Mouse (Mus musculus): ENCODE results near the gene Esrra. TPM values are rescaled to one million over a fixed set of nuclear protein-coding genes. Genes with fewer than 3 reads are reported as not detected.

Gene Esrra
- polyA plus RNA-seq, 1 experiment = 13.6 TPM

GRCm38 (mm10) chr19:6875834-6876233 lies 45.8 kb downstream of the Esrra start:
- Histone ChIP-seq H3K27me3 (ENCODE audit: control insufficient read depth, insufficient read depth, low read length, poor library complexity, severe bottlenecking) (no peaks in the 10 kb centered on the region), H3K9me3 (replicated peaks; ENCODE audit: control insufficient read depth, insufficient read depth, low read length, poor library complexity, severe bottlenecking) (no peaks in the 10 kb centered on the region), H3K27ac (ENCODE audit: insufficient read depth, low read length) (no peak overlapping the region), H3K4me3 (ENCODE audit: low read depth, low read length) (no peak overlapping the region), H3K9ac (ENCODE audit: low read depth, poor library complexity, severe bottlenecking) (no peak overlapping the region), H3K36me3 (ENCODE audit: control insufficient read depth, insufficient read depth, low read length, poor library complexity, severe bottlenecking) (no peaks in the 10 kb centered on the region), H3K4me1 (ENCODE audit: control insufficient read depth, insufficient read depth, low read length) (no peaks in the 10 kb centered on the region)
- no peak for TF ChIP-seq CTCF (IDR thresholded peaks at IDR 0.05; ENCODE audit: low read depth, low read length)
- no peak for TF ChIP-seq POLR2A (IDR thresholded peaks at IDR 0.05; ENCODE audit: insufficient read depth, low read length)
- no peak for TF ChIP-seq EP300 (IDR thresholded peaks at IDR 0.05; ENCODE audit: insufficient read depth, low read depth, low read length)

- no peak overlapping the region for H3K9ac ChIP-seq (ENCODE audit: low read depth, poor library complexity, severe bottlenecking)
- no peaks in the 10 kb centered on the region for H3K9me3 ChIP-seq (replicated peaks; ENCODE audit: control insufficient read depth, insufficient read depth, low read length, poor library complexity, severe bottlenecking)
- H3K36me3 ChIP-seq (ENCODE audit: control insufficient read depth, insufficient read depth, low read length, poor library complexity, severe bottlenecking) = no peaks in the 10 kb centered on the region
Measured at GRCm38 (mm10) chr19:6874257-6874656, 47.4 kb downstream of the Esrra start.

GRCm38 (mm10) chr19:6872701-6873100 lies 48.9 kb downstream of the Esrra start:
- Histone ChIP-seq H3K36me3 (ENCODE audit: control insufficient read depth, insufficient read depth, low read length, poor library complexity, severe bottlenecking) (no peaks in the 10 kb centered on the region), H3K27ac (ENCODE audit: insufficient read depth, low read length) (no peak overlapping the region), H3K4me1 (ENCODE audit: control insufficient read depth, insufficient read depth, low read length) (no peaks in the 10 kb centered on the region), H3K9me3 (replicated peaks; ENCODE audit: control insufficient read depth, insufficient read depth, low read length, poor library complexity, severe bottlenecking) (no peaks in the 10 kb centered on the region), H3K4me3 (ENCODE audit: low read depth, low read length) (no peak overlapping the region), H3K27me3 (ENCODE audit: control insufficient read depth, insufficient read depth, low read length, poor library complexity, severe bottlenecking) (no peaks in the 10 kb centered on the region), H3K9ac (ENCODE audit: low read depth, poor library complexity, severe bottlenecking) (no peak overlapping the region)
- TF ChIP-seq EP300 (IDR thresholded peaks at IDR 0.05; ENCODE audit: insufficient read depth, low read depth, low read length) = no peak
- TF ChIP-seq CTCF (IDR thresholded peaks at IDR 0.05; ENCODE audit: low read depth, low read length) = no peak
- no peak for TF ChIP-seq POLR2A (IDR thresholded peaks at IDR 0.05; ENCODE audit: insufficient read depth, low read length)

More at GRCm38 (mm10) chr19:6874257-6874656, 47.4 kb downstream of the Esrra start:
- no peak overlapping the region for H3K4me3 ChIP-seq (ENCODE audit: low read depth, low read length)
- no peaks in the 10 kb centered on the region for H3K27me3 ChIP-seq (ENCODE audit: control insufficient read depth, insufficient read depth, low read length, poor library complexity, severe bottlenecking)
- H3K27ac ChIP-seq (ENCODE audit: insufficient read depth, low read length) = no peak overlapping the region
- no peaks in the 10 kb centered on the region for H3K4me1 ChIP-seq (ENCODE audit: control insufficient read depth, insufficient read depth, low read length)
- TF ChIP-seq CTCF (IDR thresholded peaks at IDR 0.05; ENCODE audit: low read depth, low read length) = no peak
- no peak for TF ChIP-seq EP300 (IDR thresholded peaks at IDR 0.05; ENCODE audit: insufficient read depth, low read depth, low read length)
- TF ChIP-seq POLR2A (IDR thresholded peaks at IDR 0.05; ENCODE audit: insufficient read depth, low read length) = no peak

- H3K27ac ChIP-seq (ENCODE audit: insufficient read depth, low read length) = no peak overlapping the region
- H3K27me3 ChIP-seq (ENCODE audit: control insufficient read depth, insufficient read depth, low read length, poor library complexity, severe bottlenecking) = no peaks in the 10 kb centered on the region
- H3K4me3 ChIP-seq (ENCODE audit: low read depth, low read length) = no peak overlapping the region
- no peaks in the 10 kb centered on the region for H3K36me3 ChIP-seq (ENCODE audit: control insufficient read depth, insufficient read depth, low read length, poor library complexity, severe bottlenecking)
- no peaks in the 10 kb centered on the region for H3K4me1 ChIP-seq (ENCODE audit: control insufficient read depth, insufficient read depth, low read length)
- TF ChIP-seq POLR2A (IDR thresholded peaks at IDR 0.05; ENCODE audit: insufficient read depth, low read length) (no peak), CTCF (IDR thresholded peaks at IDR 0.05; ENCODE audit: low read depth, low read length) (peak; percentile 36), EP300 (IDR thresholded peaks at IDR 0.05; ENCODE audit: insufficient read depth, low read depth, low read length) (no peak)
- H3K9me3 ChIP-seq (replicated peaks; ENCODE audit: control insufficient read depth, insufficient read depth, low read length, poor library complexity, severe bottlenecking) = no peaks in the 10 kb centered on the region
- H3K9ac ChIP-seq (ENCODE audit: low read depth, poor library complexity, severe bottlenecking) = no peak overlapping the region
Measured at GRCm38 (mm10) chr19:6871574-6872271, 49.9 kb downstream of the Esrra start.

- peaks cover 2% of the 10 kb centered on the region for H3K4me1 ChIP-seq (ENCODE audit: control insufficient read depth, insufficient read depth, low read length)
- H3K4me3 ChIP-seq (ENCODE audit: low read depth, low read length) = no peak overlapping the region
- peaks cover 6% of the 10 kb centered on the region for H3K9me3 ChIP-seq (replicated peaks; ENCODE audit: control insufficient read depth, insufficient read depth, low read length, poor library complexity, severe bottlenecking)
- TF ChIP-seq EP300 (IDR thresholded peaks at IDR 0.05; ENCODE audit: insufficient read depth, low read depth, low read length) (no peak), CTCF (IDR thresholded peaks at IDR 0.05; ENCODE audit: low read depth, low read length) (no peak), POLR2A (IDR thresholded peaks at IDR 0.05; ENCODE audit: insufficient read depth, low read length) (no peak)
- H3K27ac ChIP-seq (ENCODE audit: insufficient read depth, low read length) = no peak overlapping the region
- no peaks in the 10 kb centered on the region for H3K27me3 ChIP-seq (ENCODE audit: control insufficient read depth, insufficient read depth, low read length, poor library complexity, severe bottlenecking)
- H3K36me3 ChIP-seq (ENCODE audit: control insufficient read depth, insufficient read depth, low read length, poor library complexity, severe bottlenecking) = no peaks in the 10 kb centered on the region
- no peak overlapping the region for H3K9ac ChIP-seq (ENCODE audit: low read depth, poor library complexity, severe bottlenecking)
Measured at GRCm38 (mm10) chr19:6869355-6869754, 52.3 kb downstream of the Esrra start.

- Histone ChIP-seq H3K27ac (ENCODE audit: insufficient read depth, low read length) (no peak overlapping the region), H3K4me3 (ENCODE audit: low read depth, low read length) (no peak overlapping the region), H3K9ac (ENCODE audit: low read depth, poor library complexity, severe bottlenecking) (no peak overlapping the region), H3K9me3 (replicated peaks; ENCODE audit: control insufficient read depth, insufficient read depth, low read length, poor library complexity, severe bottlenecking) (peaks cover 10% of the 10 kb centered on the region), H3K36me3 (ENCODE audit: control insufficient read depth, insufficient read depth, low read length, poor library complexity, severe bottlenecking) (no peaks in the 10 kb centered on the region), H3K27me3 (ENCODE audit: control insufficient read depth, insufficient read depth, low read length, poor library complexity, severe bottlenecking) (no peaks in the 10 kb centered on the region), H3K4me1 (ENCODE audit: control insufficient read depth, insufficient read depth, low read length) (peaks cover 2% of the 10 kb centered on the region)
- TF ChIP-seq EP300 (IDR thresholded peaks at IDR 0.05; ENCODE audit: insufficient read depth, low read depth, low read length) = no peak
- TF ChIP-seq POLR2A (IDR thresholded peaks at IDR 0.05; ENCODE audit: insufficient read depth, low read length) = no peak
- TF ChIP-seq CTCF (IDR thresholded peaks at IDR 0.05; ENCODE audit: low read depth, low read length) = no peak
Measured at GRCm38 (mm10) chr19:6861451-6861850, 60.2 kb downstream of the Esrra start.

Other genes with a start within 250 kb of the Esrra start
- 4.5 and 5.2 TPM in 2 replicates for gene Rps6ka4, start 81.2 kb downstream of the Esrra start, polyA plus RNA-seq (2011; ENCODE audit: insufficient read depth, insufficient read length, low read depth, missing spikeins)
- gene Ccdc88b, start 63.6 kb downstream of the Esrra start, polyA plus RNA-seq (2011; ENCODE audit: insufficient read depth, insufficient read length, low read depth, missing spikeins) = 1.1 and 1.9 TPM in 2 replicates
- gene Trmt112, start 12.1 kb downstream of the Esrra start, polyA plus RNA-seq (2011; ENCODE audit: insufficient read depth, insufficient read length, low read depth, missing spikeins) = 109 and 112 TPM in 2 replicates
- gene Prdx5, start 11.7 kb downstream of the Esrra start, polyA plus RNA-seq (2011; ENCODE audit: insufficient read depth, insufficient read length, low read depth, missing spikeins) = 56.4 and 66.9 TPM in 2 replicates
- gene Catsperz, start 3.6 kb upstream of the Esrra start, polyA plus RNA-seq (2011; ENCODE audit: insufficient read depth, insufficient read length, low read depth, missing spikeins) = 1.4 and 1.8 TPM in 2 replicates
- gene Kcnk4, start 12.7 kb upstream of the Esrra start, polyA plus RNA-seq (2011; ENCODE audit: insufficient read depth, insufficient read length, low read depth, missing spikeins) = 1.5 TPM in 1 of 2 replicates, not detected in the other
- gene Bad, start 20.0 kb upstream of the Esrra start, polyA plus RNA-seq (2011; ENCODE audit: insufficient read depth, insufficient read length, low read depth, missing spikeins) = 14.6 and 16.2 TPM in 2 replicates
- 9.0 and 12.8 TPM in 2 replicates for gene Gpr137, start 20.7 kb upstream of the Esrra start, polyA plus RNA-seq (2011; ENCODE audit: insufficient read depth, insufficient read length, low read depth, missing spikeins)
- gene Ppp1r14b, start 53.2 kb upstream of the Esrra start, polyA plus RNA-seq (2011; ENCODE audit: insufficient read depth, insufficient read length, low read depth, missing spikeins) = 151 and 166 TPM in 2 replicates
- gene Plcb3, start 54.7 kb upstream of the Esrra start, polyA plus RNA-seq (2011; ENCODE audit: insufficient read depth, insufficient read length, low read depth, missing spikeins) = 42.4 and 45.6 TPM in 2 replicates
- gene Fkbp2, start 58.7 kb upstream of the Esrra start, polyA plus RNA-seq (2011; ENCODE audit: insufficient read depth, insufficient read length, low read depth, missing spikeins) = 40.4 and 45.5 TPM in 2 replicates
- gene Vegfb, start 65.8 kb upstream of the Esrra start, polyA plus RNA-seq (2011; ENCODE audit: insufficient read depth, insufficient read length, low read depth, missing spikeins) = 44.7 and 49.1 TPM in 2 replicates
- gene Dnajc4, start 70.8 kb upstream of the Esrra start, polyA plus RNA-seq (2011; ENCODE audit: insufficient read depth, insufficient read length, low read depth, missing spikeins) = 14.8 and 15.8 TPM in 2 replicates
- gene Nudt22, start 74.3 kb upstream of the Esrra start, polyA plus RNA-seq (2011; ENCODE audit: insufficient read depth, insufficient read length, low read depth, missing spikeins) = 6.8 and 7.7 TPM in 2 replicates
- 7.3 and 8.4 TPM in 2 replicates for gene Trpt1, start 74.3 kb upstream of the Esrra start, polyA plus RNA-seq (2011; ENCODE audit: insufficient read depth, insufficient read length, low read depth, missing spikeins)
- gene Fermt3, start 97.7 kb upstream of the Esrra start, polyA plus RNA-seq (2011; ENCODE audit: insufficient read depth, insufficient read length, low read depth, missing spikeins) = 0.59 and 1.0 TPM in 2 replicates
- gene Stip1, start 118.2 kb upstream of the Esrra start, polyA plus RNA-seq (2011; ENCODE audit: insufficient read depth, insufficient read length, low read depth, missing spikeins) = 519 and 544 TPM in 2 replicates
- 6.7 and 7.6 TPM in 2 replicates for gene Macrod1, start 135.0 kb upstream of the Esrra start, polyA plus RNA-seq (2011; ENCODE audit: insufficient read depth, insufficient read length, low read depth, missing spikeins)
- 0.51 and 0.82 TPM in 2 replicates for gene Flrt1, start 183.9 kb upstream of the Esrra start, polyA plus RNA-seq (2011; ENCODE audit: insufficient read depth, insufficient read length, low read depth, missing spikeins)